Mouse (Mus musculus): ENCODE measurements at regions not wholly inside any gene's neighbourhood (a gene's known extent, or its start where the extent isn't known, plus 50 kb on each side); places are given as distances from the start of the nearest gene placed in this dataset.
A peak's percentile ranks its signal among the peaks of the same experiment; 100 is the strongest.

DNA sequence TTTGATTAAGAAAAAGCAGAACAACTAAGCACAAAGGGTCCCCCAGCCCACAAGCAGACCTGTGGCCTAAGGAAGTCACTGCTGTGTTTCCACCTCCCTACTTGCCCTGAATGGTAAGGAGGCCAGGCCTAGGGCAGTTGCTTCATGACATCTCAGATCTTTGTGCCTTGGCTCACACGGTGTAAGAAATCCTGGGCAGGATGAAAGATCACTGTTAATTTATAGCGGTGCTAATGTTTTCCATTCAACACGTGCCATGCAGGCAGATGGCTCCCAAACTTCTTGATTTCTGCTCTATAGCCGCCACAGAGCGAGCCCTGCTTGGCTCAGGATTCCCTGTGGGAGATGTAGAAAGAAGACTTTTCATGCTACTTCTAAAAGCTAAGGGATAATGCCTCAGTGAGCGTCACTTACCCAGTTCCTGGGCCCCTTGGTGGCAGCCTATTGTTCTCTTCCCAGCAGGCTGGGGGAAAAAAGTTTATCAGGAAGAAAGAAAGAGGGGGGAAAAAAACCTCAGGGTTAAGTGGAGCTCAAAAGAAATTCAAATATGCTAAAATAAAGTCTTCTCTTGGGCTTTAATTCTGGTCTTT is 327.4 kb downstream of the Adgrl2 start:
- DNase-seq (ENCODE audit: inconsistent age in 2 of 2, low spot score in 1 of 2): no peak

DNA sequence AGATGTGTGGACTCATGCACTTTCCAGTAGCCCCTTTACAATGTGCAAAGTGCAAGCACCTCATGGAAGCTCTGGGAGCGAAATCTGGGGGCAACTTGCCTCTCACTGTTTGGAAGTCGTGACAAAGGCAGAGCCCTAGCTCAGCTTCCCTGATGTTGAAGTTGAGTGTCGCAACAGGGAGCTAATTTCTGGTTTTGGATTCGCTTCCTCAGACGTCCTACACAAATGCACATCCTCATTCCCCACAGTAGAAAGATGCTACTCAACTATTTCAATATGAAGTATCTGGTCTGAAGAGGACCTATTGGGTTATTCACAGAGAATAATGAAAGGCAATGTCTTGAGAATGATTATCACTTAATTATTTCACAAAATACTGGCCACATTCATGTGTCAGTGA is 331.3 kb downstream of the Adgrl2 start:
- DNase-seq (ENCODE audit: inconsistent age in 2 of 2, low spot score in 1 of 2): no peak

DNA sequence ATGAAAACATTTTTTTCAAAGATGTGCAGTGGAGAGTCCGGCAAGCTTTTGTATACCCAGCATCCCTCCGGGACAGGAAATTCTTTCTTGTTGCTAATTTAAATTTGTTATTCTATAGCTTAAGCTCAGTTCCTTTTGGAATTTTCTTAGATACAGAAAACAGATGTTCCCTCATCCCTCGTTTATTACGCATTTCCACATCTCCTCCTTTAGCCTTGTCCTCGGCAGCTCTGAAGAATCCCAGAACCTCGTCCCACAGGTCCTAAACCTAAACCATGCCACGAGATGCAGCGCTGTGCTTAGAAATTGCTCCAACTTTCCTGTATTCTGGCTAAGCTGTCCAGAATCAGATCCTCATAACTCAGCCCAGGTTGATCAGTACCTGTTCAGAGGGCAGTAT is 332.0 kb downstream of the Adgrl2 start:
- no peak for DNase-seq (ENCODE audit: inconsistent age in 2 of 2, low spot score in 1 of 2)

DNA sequence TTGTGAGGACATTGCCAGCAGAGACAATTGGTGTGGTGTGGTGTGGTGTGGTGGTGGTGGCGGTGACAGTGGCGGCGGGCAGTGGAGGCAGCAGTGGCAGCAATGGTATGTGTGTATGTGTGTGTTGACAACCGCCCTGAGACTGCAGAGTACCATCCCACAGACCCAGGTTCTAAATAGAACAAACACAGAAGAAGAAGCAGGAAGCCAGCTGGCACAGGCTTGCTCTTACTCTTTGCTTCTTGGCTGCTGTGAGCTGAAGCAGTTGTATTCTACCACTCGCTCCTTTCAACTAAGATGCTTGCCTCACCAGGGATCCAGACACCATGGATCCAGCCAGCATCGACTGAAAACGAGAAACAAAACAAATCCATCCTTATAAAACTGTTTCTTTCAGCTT is 334.2 kb downstream of the Adgrl2 start:
- no peak for DNase-seq (ENCODE audit: inconsistent age in 2 of 2, low spot score in 1 of 2)

DNA sequence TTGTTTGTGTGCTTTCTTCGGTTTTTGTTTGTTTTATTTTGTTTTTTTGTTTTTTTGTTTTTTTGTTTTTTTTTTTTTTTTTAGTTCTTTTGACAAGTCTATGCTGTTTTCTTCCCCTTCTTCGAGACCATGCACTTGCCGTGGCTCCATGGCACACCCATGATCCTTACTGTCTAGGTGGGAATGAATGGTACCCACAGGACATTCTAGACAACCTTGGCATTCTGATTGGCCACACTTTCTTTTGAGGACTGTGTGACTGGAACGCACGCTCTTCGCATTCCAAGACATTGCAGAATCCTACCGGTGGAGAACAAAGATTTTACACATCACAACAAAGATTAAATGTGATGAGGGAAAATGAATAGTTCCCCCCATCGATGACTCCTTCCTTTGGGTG is 340.1 kb downstream of the Adgrl2 start:
- peak in 1 of 2 experiments; percentile 44 for DNase-seq (ENCODE audit: inconsistent age in 2 of 2, low spot score in 1 of 2)

DNA sequence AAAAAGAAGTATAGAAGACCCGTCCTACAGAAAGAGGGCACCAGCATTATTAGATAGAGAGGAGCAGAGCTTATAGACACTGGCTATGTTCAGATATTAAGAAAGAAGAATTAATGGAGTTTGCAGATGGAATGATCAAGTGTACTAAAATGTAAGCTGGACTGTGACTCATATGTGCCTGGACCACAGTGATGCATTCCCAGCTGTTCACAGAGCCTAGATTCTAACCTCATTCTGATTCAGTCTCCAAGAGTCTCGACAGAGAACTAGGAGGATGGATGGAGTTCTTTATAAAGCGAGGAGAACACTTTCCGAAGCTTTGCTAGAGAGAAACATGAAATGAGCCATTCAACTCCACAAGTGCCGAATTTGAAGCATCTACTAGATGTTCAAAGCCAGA is 345.4 kb downstream of the Adgrl2 start:
- no peak for DNase-seq (ENCODE audit: inconsistent age in 2 of 2, low spot score in 1 of 2)

DNA sequence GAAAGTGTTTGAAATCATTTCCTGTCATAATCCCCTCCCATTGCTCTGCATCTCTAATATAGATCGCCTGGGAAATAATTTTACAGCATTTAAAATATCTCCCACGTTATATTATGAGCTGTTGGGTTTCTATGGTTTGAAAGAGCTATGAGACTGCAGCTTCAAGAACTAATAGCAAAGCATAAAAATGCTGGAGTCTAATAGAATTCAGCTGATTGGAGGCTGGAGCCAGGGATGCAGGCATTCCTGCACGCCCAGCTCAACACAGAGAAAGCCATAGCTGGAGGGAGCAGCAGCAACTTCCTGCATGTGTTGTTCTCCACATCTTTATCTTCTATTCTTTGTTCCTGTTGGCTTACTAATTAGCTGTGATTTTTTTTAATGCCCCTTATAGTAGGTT is 348.8 kb downstream of the Adgrl2 start:
- no peak for DNase-seq (ENCODE audit: inconsistent age in 2 of 2, low spot score in 1 of 2)

DNA sequence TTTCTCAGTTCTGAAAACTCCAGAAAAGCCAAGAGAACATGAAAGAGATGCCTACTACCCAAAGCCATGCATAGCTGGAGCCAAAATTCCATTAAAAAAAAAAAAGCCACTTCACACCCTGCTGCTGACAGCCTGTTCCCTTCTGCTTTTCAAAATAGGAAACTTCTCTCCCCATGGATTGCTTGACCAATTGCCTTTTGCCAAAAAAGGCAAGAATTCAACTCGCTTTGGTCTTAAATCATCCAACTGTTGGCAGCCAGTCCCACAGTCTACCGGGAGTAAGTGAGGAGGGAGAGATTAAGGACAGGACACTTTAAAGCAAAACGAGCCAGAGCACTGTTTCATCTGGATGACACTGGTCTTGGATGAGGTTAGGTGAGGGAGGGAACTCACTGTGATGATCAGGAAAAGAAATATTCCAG is 349.7 kb downstream of the Adgrl2 start:
- DNase-seq (ENCODE audit: inconsistent age in 2 of 2, low spot score in 1 of 2): peak; percentile 11 to 53

DNA sequence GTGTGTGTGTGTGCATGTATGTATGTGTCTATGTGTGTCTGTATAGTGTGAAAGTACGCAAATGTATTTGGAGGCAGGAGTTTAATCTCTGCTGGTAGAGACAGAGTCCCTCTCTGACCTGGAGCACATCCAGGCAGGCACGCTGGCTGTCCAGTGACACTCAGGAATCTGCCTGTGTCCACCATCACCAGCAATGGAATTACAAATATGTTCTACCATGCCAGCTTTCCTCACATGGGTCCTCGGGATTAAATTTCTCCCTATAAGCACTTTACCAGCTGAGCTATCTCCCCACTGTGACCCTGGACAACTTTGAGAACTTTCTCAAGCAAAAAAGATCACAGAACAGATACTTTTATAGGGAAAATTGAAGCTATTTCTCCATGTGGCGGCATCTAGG is 355.3 kb downstream of the Adgrl2 start:
- no peak for DNase-seq (ENCODE audit: inconsistent age in 2 of 2, low spot score in 1 of 2)

DNA sequence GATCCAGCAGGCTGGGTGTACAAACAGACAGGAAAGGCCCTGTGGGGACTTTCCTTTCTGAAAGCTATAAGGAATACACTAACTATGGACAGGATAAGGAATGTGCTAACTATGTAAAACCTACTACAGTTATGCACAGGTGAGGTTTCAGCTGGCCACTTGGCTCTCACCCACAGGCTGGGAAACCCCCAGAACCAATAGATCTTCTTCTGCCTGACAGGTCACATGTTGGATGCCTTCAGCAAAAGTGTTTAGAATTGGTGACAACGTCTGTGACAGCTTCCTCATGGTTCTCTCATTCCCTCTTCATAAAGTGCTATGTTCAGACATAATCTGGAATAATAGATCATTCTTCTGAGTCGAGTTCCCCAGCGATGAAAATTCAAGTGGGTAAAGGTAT is 356.0 kb downstream of the Adgrl2 start:
- DNase-seq (ENCODE audit: inconsistent age in 2 of 2, low spot score in 1 of 2): no peak

DNA sequence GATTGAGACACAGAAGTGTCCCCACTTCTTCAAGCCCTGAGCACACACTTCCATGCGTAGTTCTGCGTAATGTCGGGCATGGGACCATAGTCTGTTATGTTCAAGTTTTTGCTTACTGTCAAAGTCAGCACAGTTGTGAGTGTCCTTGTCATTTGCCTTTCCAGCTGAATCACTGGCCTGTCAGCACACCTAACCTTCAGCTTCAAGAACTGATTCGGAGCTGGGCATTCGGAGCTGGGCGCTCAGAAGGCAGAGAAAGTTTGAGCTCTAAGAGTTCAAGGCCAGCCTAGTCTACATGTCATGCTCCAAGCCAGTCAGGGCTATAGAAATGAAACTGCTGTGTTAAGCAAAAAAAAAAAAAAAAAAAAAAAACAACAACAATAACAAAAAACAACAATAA is 357.1 kb downstream of the Adgrl2 start:
- DNase-seq (ENCODE audit: inconsistent age in 2 of 2, low spot score in 1 of 2): peak; percentile 47 to 82

DNA sequence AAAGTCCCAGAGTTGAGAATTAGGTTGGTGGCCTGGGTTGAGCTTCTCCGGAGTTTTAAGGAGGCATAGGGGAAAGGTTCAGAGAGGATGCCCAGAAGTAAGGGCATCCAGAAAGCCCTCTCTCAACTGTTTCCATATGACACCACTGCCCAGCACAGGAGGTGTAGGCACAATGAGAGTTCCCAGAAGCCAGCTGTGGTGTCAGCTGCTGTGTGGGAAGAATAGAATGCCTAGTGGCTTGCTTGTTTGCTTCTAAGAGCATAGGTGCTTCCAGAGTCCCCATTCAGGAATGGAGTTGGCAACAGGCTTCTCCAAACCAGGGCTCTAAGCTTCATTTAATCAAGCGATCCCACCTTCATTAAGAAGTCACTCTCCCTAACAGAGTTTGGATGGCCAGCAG is 357.9 kb downstream of the Adgrl2 start:
- DNase-seq (ENCODE audit: inconsistent age in 2 of 2, low spot score in 1 of 2): no peak

DNA sequence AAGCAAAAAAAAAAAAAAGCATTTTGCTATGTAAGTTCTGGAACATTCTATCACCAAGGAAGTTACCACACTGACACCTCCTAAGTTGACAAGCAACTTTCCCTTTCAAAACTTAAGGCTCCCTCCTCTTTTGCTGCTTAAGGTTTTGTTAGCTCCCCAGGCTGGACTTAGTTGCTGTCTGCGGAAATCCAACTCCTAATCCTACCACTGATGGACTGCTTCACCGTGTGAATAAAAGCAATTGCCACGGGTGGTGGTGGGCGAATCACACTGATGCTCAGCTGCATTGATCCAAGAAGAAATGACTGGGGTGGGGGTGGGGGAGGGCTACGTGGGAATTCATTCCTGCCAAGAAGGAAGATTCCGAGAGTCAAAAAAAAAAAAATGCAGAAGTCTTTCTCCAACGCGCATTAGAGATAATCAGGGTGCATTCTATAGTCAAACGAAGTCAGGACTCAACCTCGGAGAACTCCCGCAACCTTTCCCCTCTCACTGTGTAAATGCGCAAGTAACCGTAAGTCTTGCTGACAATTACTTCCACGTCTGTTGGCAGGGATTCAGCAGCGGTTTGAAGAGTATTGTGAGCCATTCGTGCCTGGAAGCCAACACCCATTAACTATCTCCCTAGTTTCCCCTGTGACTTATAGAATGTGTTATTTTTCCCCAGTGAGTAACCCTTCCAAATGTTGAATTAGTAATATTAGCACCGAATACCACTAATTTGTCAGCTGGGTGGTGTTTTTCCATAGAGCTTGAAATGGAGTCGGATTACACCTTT is 358.8 kb downstream of the Adgrl2 start:
- no peak for DNase-seq (ENCODE audit: inconsistent age in 2 of 2, low spot score in 1 of 2)

DNA sequence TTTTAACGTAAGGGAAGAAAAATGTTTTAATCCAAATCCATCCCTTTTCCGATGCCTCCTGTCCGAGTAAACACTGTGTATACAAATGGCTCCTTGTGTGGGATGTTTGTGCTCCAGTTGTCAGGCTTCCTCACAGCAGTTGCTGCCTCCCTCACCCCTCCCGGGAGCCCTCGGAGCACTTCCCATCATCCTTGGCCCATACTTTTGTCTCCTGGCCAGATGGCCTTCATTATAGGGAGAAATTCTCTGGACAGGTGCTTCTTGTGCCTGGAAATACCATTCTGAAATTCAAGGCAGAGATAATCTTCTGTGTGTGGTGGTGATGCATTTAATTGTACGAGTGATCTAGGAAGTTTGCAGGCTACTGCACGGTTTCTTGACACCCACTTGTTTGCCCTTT is 359.5 kb downstream of the Adgrl2 start:
- DNase-seq (ENCODE audit: inconsistent age in 2 of 2, low spot score in 1 of 2): no peak

DNA sequence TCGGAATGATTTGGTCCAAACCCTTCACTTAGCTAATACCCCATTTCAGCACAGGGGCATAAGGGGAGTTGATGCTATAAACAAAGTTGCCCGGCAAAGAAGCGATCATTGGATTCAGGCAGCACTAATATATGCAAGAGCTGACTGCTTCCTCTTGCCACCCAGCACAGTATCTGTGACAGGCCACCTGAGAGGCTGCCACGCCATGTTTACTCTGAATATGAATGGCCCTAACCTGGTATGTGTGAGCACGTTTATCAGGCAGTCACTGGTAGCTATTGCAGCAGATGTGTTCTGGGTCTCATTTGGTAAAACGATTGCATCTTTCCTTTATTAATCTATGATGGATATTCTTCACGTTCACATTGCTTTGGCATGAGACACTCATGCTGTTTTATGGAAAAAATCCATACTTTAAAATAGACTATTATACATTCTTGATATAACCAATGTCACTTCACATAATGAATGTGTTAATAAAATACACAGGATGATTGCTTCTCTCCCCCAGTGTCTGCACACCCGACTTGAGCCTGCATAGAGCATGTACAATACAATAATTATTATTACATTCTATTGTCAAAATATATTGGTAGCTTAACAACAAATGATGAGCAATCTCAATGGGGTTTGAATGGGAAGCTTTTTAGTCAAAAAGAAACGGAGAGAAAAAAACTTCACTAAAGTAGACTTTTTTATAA is 375.2 kb downstream of the Adgrl2 start:
- no peak for DNase-seq (ENCODE audit: inconsistent age in 2 of 2, low spot score in 1 of 2)

DNA sequence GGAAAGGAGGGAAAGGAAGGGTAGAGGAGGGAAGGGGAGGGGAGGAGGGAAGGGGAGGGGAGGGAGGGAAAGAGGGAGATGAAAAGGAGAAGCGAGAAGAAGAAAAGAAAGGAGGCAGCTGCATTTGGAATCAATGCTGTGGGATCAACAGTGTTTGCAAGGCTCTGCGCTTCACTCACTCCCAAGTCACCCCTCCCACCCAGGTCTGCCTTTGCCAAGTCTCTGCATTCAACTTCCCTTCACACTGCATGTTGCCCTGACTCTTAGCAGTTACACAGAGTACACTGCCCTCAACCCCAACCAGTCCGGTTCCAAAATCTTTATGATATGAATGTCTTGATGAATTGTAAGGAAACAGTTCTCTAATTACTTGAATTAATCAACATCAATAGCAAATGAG is 376.9 kb downstream of the Adgrl2 start:
- DNase-seq (ENCODE audit: inconsistent age in 2 of 2, low spot score in 1 of 2): no peak

DNA sequence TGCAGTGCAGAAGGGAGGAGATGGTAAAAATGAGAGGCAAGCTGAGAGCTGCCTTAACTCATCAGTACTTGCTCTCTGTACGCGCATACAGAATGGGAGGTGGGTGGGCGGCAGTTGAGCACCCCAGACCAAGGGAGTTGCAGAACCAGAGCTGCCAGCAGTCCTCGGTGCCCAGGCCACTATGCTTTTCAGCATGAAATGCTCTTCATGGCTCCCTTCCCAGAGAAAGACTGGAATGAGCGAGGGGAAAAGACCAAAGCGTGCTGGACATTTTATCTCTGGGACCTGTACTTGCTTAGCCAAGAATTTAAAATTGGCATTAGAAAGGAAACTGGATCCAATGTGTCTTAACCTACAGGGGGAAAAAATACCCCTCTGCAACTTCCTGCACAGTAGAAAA is 387.1 kb downstream of the Adgrl2 start:
- no peak for DNase-seq (ENCODE audit: inconsistent age in 2 of 2, low spot score in 1 of 2)

DNA sequence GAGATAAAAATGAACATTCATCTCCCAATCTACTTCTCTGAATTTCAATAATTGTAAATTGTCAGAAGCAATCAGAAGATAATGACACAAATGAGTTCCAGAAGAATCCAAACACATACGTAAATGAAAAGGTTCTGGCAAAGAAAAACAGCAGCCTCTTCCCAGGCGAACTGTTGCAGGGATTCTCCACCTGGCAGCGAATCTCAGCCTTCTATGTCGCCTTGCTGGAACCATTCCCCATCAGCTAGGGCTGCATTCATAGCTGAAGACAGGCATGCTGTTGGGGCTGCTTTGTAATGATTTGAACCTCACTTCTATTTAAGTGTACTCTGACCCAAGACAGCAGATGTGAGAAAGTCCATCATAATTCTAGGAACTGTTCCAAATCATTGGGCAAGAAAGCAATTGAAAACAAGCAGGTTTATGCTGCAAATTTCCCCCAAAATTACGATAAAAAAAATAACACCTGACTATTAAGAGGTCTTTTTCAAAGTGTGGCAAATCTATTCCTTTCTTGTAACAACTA is 387.6 kb downstream of the Adgrl2 start:
- DNase-seq (ENCODE audit: inconsistent age in 2 of 2, low spot score in 1 of 2): peak in 1 of 2 experiments; percentile 50

DNA sequence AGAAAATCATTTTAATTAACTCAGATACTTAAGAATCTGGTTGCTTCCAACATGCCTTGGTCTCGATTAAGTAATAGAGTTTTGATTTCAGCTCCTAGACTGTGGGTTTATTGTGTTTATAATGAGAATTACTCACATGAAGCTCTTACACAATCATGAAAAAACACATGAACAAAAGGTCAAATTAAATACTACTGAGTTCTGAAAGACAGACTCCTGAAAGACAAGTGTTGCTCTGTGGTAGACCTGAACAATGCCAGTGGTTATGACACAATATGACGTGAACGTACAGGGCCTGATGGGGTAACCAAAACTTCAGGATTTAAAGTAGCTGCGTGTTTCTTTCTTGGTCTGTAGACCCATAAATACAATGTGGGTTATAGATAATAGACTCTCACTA is 394.8 kb downstream of the Adgrl2 start:
- DNase-seq (ENCODE audit: inconsistent age in 2 of 2, low spot score in 1 of 2): no peak

DNA sequence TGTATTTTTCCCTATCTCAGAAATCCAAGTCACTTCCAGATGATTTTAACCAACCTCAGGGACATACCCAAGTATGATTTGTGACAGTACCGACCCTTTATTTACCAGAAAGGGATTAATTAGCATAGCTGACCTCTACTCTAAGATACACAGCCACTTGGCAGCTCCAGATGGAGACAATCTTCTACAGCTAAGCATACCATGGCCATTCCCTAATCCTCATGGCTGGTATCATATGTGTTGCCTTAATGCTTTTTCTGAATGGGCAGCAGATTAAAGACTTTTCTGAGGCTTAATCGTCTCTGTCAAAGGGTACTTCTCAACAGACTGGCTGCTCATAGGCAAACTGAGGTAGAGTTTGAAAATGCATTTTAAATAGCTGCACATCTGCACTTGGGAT is 400.8 kb downstream of the Adgrl2 start:
- no peak for DNase-seq (ENCODE audit: inconsistent age in 2 of 2, low spot score in 1 of 2)

DNA sequence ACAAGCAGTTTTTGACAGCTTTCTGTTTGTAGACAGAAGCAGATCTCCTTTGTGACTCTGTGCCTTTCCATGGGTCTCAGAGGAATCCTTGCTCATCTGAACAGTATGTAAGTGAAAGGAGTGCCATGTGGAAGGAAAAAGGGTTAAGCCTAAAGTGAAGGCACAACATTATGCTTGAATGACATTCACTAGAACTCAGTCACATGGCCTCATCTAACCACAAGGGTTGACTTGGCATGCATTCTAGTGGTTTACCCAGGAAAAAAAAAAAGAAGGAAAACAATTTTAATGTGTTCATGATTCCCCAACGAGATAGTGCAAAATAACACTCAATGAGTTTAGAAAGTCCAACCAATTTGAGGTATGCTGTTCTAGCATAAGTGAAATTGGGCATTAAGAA is 414.6 kb downstream of the Adgrl2 start:
- no peak for DNase-seq (ENCODE audit: inconsistent age in 2 of 2, low spot score in 1 of 2)

DNA sequence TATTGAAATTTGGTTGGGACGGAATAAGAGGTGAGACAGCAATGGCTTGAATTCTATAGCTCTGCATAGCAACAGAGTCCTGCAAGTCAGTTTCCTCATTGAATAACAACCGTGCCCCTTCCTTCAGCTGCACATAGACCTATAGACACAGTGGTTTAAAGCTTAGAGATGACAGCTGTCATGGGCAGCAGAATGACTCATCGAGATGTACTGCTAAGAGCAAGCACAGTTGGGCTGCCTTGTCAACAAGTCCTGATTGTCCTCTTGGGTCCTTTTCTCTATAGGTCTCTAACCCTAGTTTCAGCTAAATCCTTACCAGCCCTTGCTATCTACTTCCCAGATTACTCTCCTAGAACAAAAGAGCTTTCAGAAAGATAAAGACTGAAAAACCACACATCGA is 417.9 kb downstream of the Adgrl2 start:
- no peak for DNase-seq (ENCODE audit: inconsistent age in 2 of 2, low spot score in 1 of 2)

All from adrenal gland, adult (tissue).